In genomic region chr5:20950093-20950492, GRCm38 (mm10) we compare ENCODE assay signal across 8 mouse cellular contexts. TPM values are rescaled to one million over a fixed set of nuclear protein-coding genes. Genes with fewer than 3 reads are reported as not detected.
A peak's percentile ranks its signal among the peaks of the same experiment; 100 is the strongest.
DNase-seq lines count a peak whose midpoint lies in the region; ATAC-seq and TF ChIP-seq lines count a peak whose summit lies in the region.

No protein-coding gene starts in this region.

- DNase-seq in gastrocnemius, adult 2 months: no peak
- DNase-seq in gastrocnemius, postnatal 10 days: no peak
- peak; percentile 12 for DNase-seq in forebrain, embryonic 14.5 days (ENCODE audit: low spot score)
- no peak for DNase-seq in liver, embryonic 13.5 days
- no peak for DNase-seq in adrenal gland, adult 8-10 months
- DNase-seq in thymus, postnatal 14 days: no peak
- no peak for DNase-seq in layer of hippocampus, adult 11-12 months (ENCODE audit: low spot score)

- no peak overlapping the region for H3ac ChIP-seq in C2C12 (ENCODE audit: control insufficient read depth, insufficient read length, low read depth)

- WGBS in forebrain, embryonic 14.5 days: 6% methylated on average over 5 of the region's 5 CpGs
- 8% methylated on average over 5 of the region's 5 CpGs for WGBS in liver, embryonic 13.5 days (ENCODE audit: insufficient replicate concordance)

- H3K79me3 ChIP-seq in C2C12 (ENCODE audit: low read depth): peaks cover 57% of the 10 kb centered on the region

- TF ChIP-seq CTCF in gastrocnemius, adult 2 months (IDR thresholded peaks at IDR 0.05): no peak
- TF ChIP-seq CTCF in C2C12 (IDR thresholded peaks at IDR 0.05; ENCODE audit: control insufficient read depth, insufficient read depth, insufficient read length): no peak

- H3K79me2 ChIP-seq in C2C12 (ENCODE audit: control insufficient read depth, insufficient read depth): peaks cover 69% of the 10 kb centered on the region

- H3K4me1 ChIP-seq in forebrain, embryonic 14.5 days (ENCODE audit: control insufficient read depth, insufficient read depth, low read length): peaks cover 14% of the 10 kb centered on the region
- peaks cover 73% of the 10 kb centered on the region for H3K4me1 ChIP-seq in liver, embryonic 13.5 days (replicated peaks)

- no peaks in the 10 kb centered on the region for H3K27me3 ChIP-seq in C2C12 (ENCODE audit: control insufficient read depth, insufficient read depth, insufficient read length)
- no peaks in the 10 kb centered on the region for H3K27me3 ChIP-seq in forebrain, embryonic 14.5 days (replicated peaks; ENCODE audit: control insufficient read depth, insufficient read depth, low read length)
- H3K27me3 ChIP-seq in liver, embryonic 13.5 days: no peaks in the 10 kb centered on the region

- intact Hi-C loops in gastrocnemius, adult 2 months (cut with DNase I): loop anchor here (2.0 to 5.0 kb wide), 2 partner anchors 38 to 105 kb away; partner anchors contain the start of gene Ptpn12

- peak overlapping the region; percentile 94 for H3K9ac ChIP-seq in forebrain, embryonic 14.5 days (ENCODE audit: low read length)
- peak overlapping the region; percentile 98 for H3K9ac ChIP-seq in liver, embryonic 13.5 days

- H3K4me3 ChIP-seq in gastrocnemius, adult 2 months: peak overlapping the region; percentile 100
- peak overlapping the region; percentile 80 for H3K4me3 ChIP-seq in C2C12 (ENCODE audit: insufficient read depth, poor library complexity, severe bottlenecking)
- H3K4me3 ChIP-seq in forebrain, embryonic 14.5 days (ENCODE audit: low read depth, low read length): peak overlapping the region; percentile 96
- peak overlapping the region; percentile 96 for H3K4me3 ChIP-seq in liver, embryonic 13.5 days (replicated peaks)

- no peaks in the 10 kb centered on the region for H3K9me3 ChIP-seq in forebrain, embryonic 14.5 days (replicated peaks; ENCODE audit: control insufficient read depth, low read length)
- H3K9me3 ChIP-seq in liver, embryonic 13.5 days (replicated peaks): no peaks in the 10 kb centered on the region

- peak overlapping the region; percentile 71 for H3K4me2 ChIP-seq in forebrain, embryonic 14.5 days (ENCODE audit: low read length)
- H3K4me2 ChIP-seq in liver, embryonic 13.5 days: peak overlapping the region; percentile 70

- no peaks in the 10 kb centered on the region for H3K36me3 ChIP-seq in C2C12 (ENCODE audit: control insufficient read depth, insufficient read depth)
- H3K36me3 ChIP-seq in forebrain, embryonic 14.5 days (ENCODE audit: control insufficient read depth, insufficient read depth, low read length): no peaks in the 10 kb centered on the region
- no peaks in the 10 kb centered on the region for H3K36me3 ChIP-seq in liver, embryonic 13.5 days

- peak overlapping the region; percentile 99 for H3K27ac ChIP-seq in gastrocnemius, adult 2 months
- no peak overlapping the region for H3K27ac ChIP-seq in forebrain, embryonic 14.5 days (ENCODE audit: low read depth, low read length)
- peak overlapping the region; percentile 96; the same call in 1 of the 2 replicates for H3K27ac ChIP-seq in liver, embryonic 13.5 days

- no peak for ATAC-seq in forebrain, embryonic 14.5 days
- no peak for ATAC-seq in liver, embryonic 13.5 days (ENCODE audit: low read depth)

TF ChIP-seq in C2C12, 6 proteins besides CTCF, POLR2A, EP300 and RAD21:
- TF ChIP-seq USF1 (IDR thresholded peaks at IDR 0.05; ENCODE audit: low read depth): no peak
- no peak for TF ChIP-seq MYOD1 (IDR thresholded peaks at IDR 0.05; ENCODE audit: control insufficient read depth, insufficient read length, low read depth)

RNA-seq across cellular contexts. Expression of gene Rsbn1l, which starts 6.1 kb away (rescaled TPM):
- 1 to 10 TPM; 9.2 to 9.9 TPM for total RNA-seq in gastrocnemius, adult 2 months (2021)
- total RNA-seq in gastrocnemius, postnatal 10 days (2021): 1 to 10 TPM; 8.6 to 9.7 TPM
- polyA plus RNA-seq in C2C12 (2012; fragmentation: generic; extraction: Trizol): 1.9 TPM
- polyA plus RNA-seq in forebrain, embryonic 14.5 days (2014; fragmentation: Nextera tagmentation; extraction: Ambion mirVana): 5.3 TPM in 2 replicates
- 4.0 and 5.1 TPM in 2 replicates for polyA plus RNA-seq in liver, embryonic 13.5 days (2015; fragmentation: Nextera tagmentation; extraction: Ambion mirVana)
- 10 to 100 TPM; 14.6 to 21.7 (median 16.6) TPM for total RNA-seq in adrenal gland, adult 8-10 months (2022)
